ENCODE assay signal across 27 mouse cellular contexts in the genomic region with DNA sequence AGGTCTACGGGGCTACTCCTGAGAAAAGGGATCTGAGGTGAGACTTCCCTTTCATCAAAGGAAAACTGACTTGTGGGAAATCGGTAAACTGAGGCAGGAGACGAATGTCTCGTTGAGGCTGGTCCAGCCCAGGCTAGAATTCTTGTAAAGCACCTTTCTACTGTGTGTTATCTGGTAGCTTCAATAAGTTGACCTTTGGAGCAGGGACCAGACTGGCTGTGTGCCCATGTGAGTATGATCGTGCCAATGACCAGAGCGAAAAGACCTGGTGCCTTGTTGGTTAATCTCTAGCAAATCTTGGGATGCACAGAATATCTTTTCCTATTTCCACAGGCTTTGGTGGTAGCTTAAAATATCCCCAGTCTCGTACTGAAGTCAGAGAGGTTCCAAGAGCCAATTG. TPM values are rescaled to one million over a fixed set of nuclear protein-coding genes. Genes with fewer than 3 reads are reported as not detected.
DNase-seq lines count a peak whose midpoint lies in the region; ATAC-seq and TF ChIP-seq lines count a peak whose summit lies in the region.
"Had no signal": no experiment of that assay in that cellular context is flagged by ENCODE, and none has a peak within 500 bp of the region (broad histone marks: within the 10 kb centered on the region; RNA-seq: fewer than 3 reads in every experiment).

No protein-coding gene starts in this region.

- no peak overlapping the region for H3K9ac ChIP-seq in kidney, embryonic 15.5 days
- H3K9ac ChIP-seq in lung, postnatal 0 days (replicated peaks; ENCODE audit: low read depth), result no peak overlapping the region
- H3K9ac ChIP-seq: heart, embryonic 15.5 days; hindbrain, embryonic 15.5 days; limb, embryonic 12.5 days; liver, embryonic 12.5 days; midbrain, embryonic 12.5 days; neural tube, embryonic 15.5 days had no signal

- H3K27ac ChIP-seq in heart, embryonic 10.5 days, result 0 out of 2 replicates have a peak overlapping the region, but pooled peaks have one; percentile 10
- H3K27ac ChIP-seq in spleen, adult 2 months (ENCODE audit: insufficient read depth, low read length), result peak overlapping the region; percentile 54
- peak overlapping the region; percentile 11; the same call in 1 of the 2 replicates for H3K27ac ChIP-seq in kidney, embryonic 15.5 days
- H3K27ac ChIP-seq in lung, postnatal 0 days (ENCODE audit: low read length), result no peak overlapping the region
- H3K27ac ChIP-seq: forebrain, embryonic 10.5 days; heart, adult 2 months; hindbrain, embryonic 15.5 days; limb, embryonic 12.5 days; liver, embryonic 12.5 days; midbrain, embryonic 12.5 days; neural tube, embryonic 15.5 days; stomach, postnatal 0 days had no signal

- WGBS in heart, embryonic 10.5 days, result 86% methylated on average over 7 of the region's 7 CpGs
- 81% methylated on average over 7 of the region's 7 CpGs for WGBS in spleen, adult 2 months
- 73% methylated on average over 7 of the region's 7 CpGs for WGBS in kidney, embryonic 15.5 days
- WGBS in lung, postnatal 0 days, result 81% methylated on average over 7 of the region's 7 CpGs

- H3K4me3 ChIP-seq in heart, embryonic 10.5 days, result no peak overlapping the region
- no peak overlapping the region for H3K4me3 ChIP-seq in spleen, adult 2 months (ENCODE audit: extremely low read depth, insufficient read depth, insufficient read length)
- no peak overlapping the region for H3K4me3 ChIP-seq in kidney, embryonic 15.5 days (replicated peaks)
- H3K4me3 ChIP-seq in lung, postnatal 0 days (ENCODE audit: low read depth, low read length), result no peak overlapping the region
- H3K4me3 ChIP-seq: forebrain, embryonic 10.5 days; heart, adult 2 months; heart, embryonic 15.5 days; hindbrain, embryonic 15.5 days; limb, embryonic 12.5 days; liver, embryonic 12.5 days; midbrain, embryonic 12.5 days; neural tube, embryonic 15.5 days had no signal

- TF ChIP-seq CTCF in spleen, adult 2 months (IDR thresholded peaks at IDR 0.05; ENCODE audit: extremely low read depth, insufficient read depth, insufficient read length, insufficient replicate concordance), result no peak
- TF ChIP-seq CTCF in lung, postnatal 0 days (IDR thresholded peaks at IDR 0.05), result no peak

- H3K27me3 ChIP-seq in heart, embryonic 10.5 days (ENCODE audit: insufficient read depth, poor library complexity, severe bottlenecking), result no peaks in the 10 kb centered on the region
- no peaks in the 10 kb centered on the region for H3K27me3 ChIP-seq in spleen, adult 2 months (ENCODE audit: control insufficient read depth, insufficient read depth, low read length)
- H3K27me3 ChIP-seq in kidney, embryonic 15.5 days, result no peaks in the 10 kb centered on the region
- no peaks in the 10 kb centered on the region for H3K27me3 ChIP-seq in lung, postnatal 0 days (replicated peaks; ENCODE audit: insufficient read depth, low read length)
- H3K27me3 ChIP-seq: CH12.LX; heart, embryonic 15.5 days; hindbrain, embryonic 15.5 days; limb, embryonic 12.5 days; midbrain, embryonic 12.5 days; neural tube, embryonic 15.5 days; Patski had no signal

- H3K36me3 ChIP-seq in heart, embryonic 10.5 days, result no peaks in the 10 kb centered on the region
- no peaks in the 10 kb centered on the region for H3K36me3 ChIP-seq in spleen, adult 2 months (ENCODE audit: control insufficient read depth, insufficient read depth, low read length)
- no peaks in the 10 kb centered on the region for H3K36me3 ChIP-seq in kidney, embryonic 15.5 days
- no peaks in the 10 kb centered on the region for H3K36me3 ChIP-seq in lung, postnatal 0 days (ENCODE audit: insufficient read depth, low read length)
- H3K36me3 ChIP-seq: forebrain, embryonic 10.5 days; G1E; heart, embryonic 15.5 days; hindbrain, embryonic 15.5 days; limb, embryonic 12.5 days; liver, embryonic 12.5 days; midbrain, embryonic 12.5 days; neural tube, embryonic 15.5 days had no signal

- no peak for DNase-seq in heart, embryonic 10.5 days (ENCODE audit: low spot score)
- DNase-seq in heart, postnatal 14 days, result no peak
- DNase-seq in spleen, adult 2 months (ENCODE audit: low read depth in 1 of 2, low spot score in 2 of 2), result no peak
- DNase-seq in spleen, postnatal 4 days (ENCODE audit: low spot score in 2 of 2), result no peak
- no peak for DNase-seq in frontal cortex, postnatal 25 days (ENCODE audit: low spot score in 2 of 2)
- DNase-seq in lung, postnatal 0 days (ENCODE audit: low spot score), result no peak
- DNase-seq: B cell, adult 2 months; cerebellum, adult 11-12 months; cerebellum, postnatal 14 days; gastrocnemius, postnatal 36 days; heart, adult 2 months; lung, adult 2 months; right cerebral cortex, adult 18-20 months; thymus, postnatal 14 days had no signal

- TF ChIP-seq POLR2A in spleen, adult 2 months (IDR thresholded peaks at IDR 0.05; ENCODE audit: low read depth, low read length), result no peak

- ATAC-seq in kidney, embryonic 15.5 days (replicated peaks; ENCODE audit: low FRiP score), result no peak
- no peak for ATAC-seq in lung, postnatal 0 days
- ATAC-seq: forebrain, embryonic 16.5 days; liver, embryonic 12.5 days; Patski had no signal

- no peak overlapping the region for H3K4me2 ChIP-seq in kidney, embryonic 15.5 days
- H3K4me2 ChIP-seq in lung, postnatal 0 days (replicated peaks; ENCODE audit: low read depth, low read length), result no peak overlapping the region
- H3K4me2 ChIP-seq: heart, embryonic 15.5 days; hindbrain, embryonic 15.5 days; limb, embryonic 12.5 days; liver, embryonic 12.5 days; midbrain, embryonic 12.5 days; neural tube, embryonic 15.5 days had no signal

- intact Hi-C loops in heart, postnatal 14 days (cut with DNase I), result no loop called here

- H3K9me3 ChIP-seq in heart, embryonic 10.5 days, result no peaks in the 10 kb centered on the region
- no peaks in the 10 kb centered on the region for H3K9me3 ChIP-seq in kidney, embryonic 15.5 days (replicated peaks)
- H3K9me3 ChIP-seq in lung, postnatal 0 days (ENCODE audit: low read length), result no peaks in the 10 kb centered on the region
- H3K9me3 ChIP-seq: forebrain, embryonic 10.5 days; G1E; heart, embryonic 15.5 days; hindbrain, embryonic 15.5 days; limb, embryonic 12.5 days; liver, embryonic 12.5 days; midbrain, embryonic 12.5 days; neural tube, embryonic 15.5 days had no signal

- no peak for TF ChIP-seq EP300 in lung, postnatal 0 days (IDR thresholded peaks at IDR 0.05)

- peaks cover 34% of the 10 kb centered on the region for H3K4me1 ChIP-seq in heart, embryonic 10.5 days
- no peaks in the 10 kb centered on the region for H3K4me1 ChIP-seq in spleen, adult 2 months (ENCODE audit: control insufficient read depth, insufficient read depth, insufficient read length)
- H3K4me1 ChIP-seq in kidney, embryonic 15.5 days, result peaks cover 53% of the 10 kb centered on the region
- no peaks in the 10 kb centered on the region for H3K4me1 ChIP-seq in lung, postnatal 0 days (ENCODE audit: insufficient read depth, low read depth, low read length)

RNA-seq across cellular contexts. Expression of gene Dad1, which starts 37.8 kb away (rescaled TPM):
- 298 and 356 TPM in 2 replicates for polyA plus RNA-seq in heart, embryonic 10.5 days (2016; fragmentation: Nextera tagmentation; extraction: Ambion mirVana)
- total RNA-seq in heart, postnatal 14 days (2021), result 100 to 1,000 TPM; 104 TPM
- 309 and 372 TPM in 2 replicates for polyA plus RNA-seq in spleen, adult 2 months (2012; rRNA removed)
- 427 and 441 TPM in 2 replicates for polyA plus RNA-seq in kidney, embryonic 15.5 days (2015; fragmentation: Nextera tagmentation; extraction: Ambion mirVana)
- polyA plus RNA-seq in lung, postnatal 0 days (2015; fragmentation: Nextera tagmentation; extraction: Ambion mirVana), result 420 and 466 TPM in 2 replicates

RNA-seq across cellular contexts. Expression of gene Abhd4, which starts 37.9 kb away (rescaled TPM):
- 66.0 and 89.0 TPM in 2 replicates for polyA plus RNA-seq in heart, embryonic 10.5 days (2016; fragmentation: Nextera tagmentation; extraction: Ambion mirVana)
- 10 to 100 TPM; 46.7 to 50.7 TPM for total RNA-seq in heart, postnatal 14 days (2021)
- polyA plus RNA-seq in spleen, adult 2 months (2012; rRNA removed), result 17.9 and 23.4 TPM in 2 replicates
- 61.3 and 67.6 TPM in 2 replicates for polyA plus RNA-seq in kidney, embryonic 15.5 days (2015; fragmentation: Nextera tagmentation; extraction: Ambion mirVana)
- 77.8 and 81.2 TPM in 2 replicates for polyA plus RNA-seq in lung, postnatal 0 days (2015; fragmentation: Nextera tagmentation; extraction: Ambion mirVana)
